Mouse (Mus musculus) gonadal fat pad, adult 2 months (tissue): ENCODE data around the gene Cenpx. TPM values are rescaled to one million over a fixed set of nuclear protein-coding genes. Genes with fewer than 3 reads are reported as not detected.

Experiments used
- DNase-seq: peaks from one replicate; pipeline ENCODE4 v3.0.0-alpha.2; 2012; ENCODE audit warnings: low read depth
- polyA plus RNA-seq: library from polyadenylated mRNA; depleted of rRNA; stranded (reverse); fragments of >200 nt; gene quantifications from 2 replicates; pipeline ENCODE4 v1.2.3, GENCODE M21; 2012

The Cenpx gene
- polyA plus RNA-seq, 1 experiment, result 100 TPM

- DNase-seq, result no peak
These were observed 10.0 kb upstream of the Cenpx start for GRCm38 (mm10) chr11:120723509-120723908.

- no peak for DNase-seq
These were observed 9.3 kb upstream of the Cenpx start for GRCm38 (mm10) chr11:120722761-120723382.

GRCm38 (mm10) chr11:120722067-120722630 lies 8.6 kb upstream of the Cenpx start:
- no peak for DNase-seq

GRCm38 (mm10) chr11:120721124-120722066 lies 7.9 kb upstream of the Cenpx start, which contains the start of gene Rac3:
Rac3 (plus strand) TSS chr11:120721470.
- no peak for DNase-seq

DNA sequence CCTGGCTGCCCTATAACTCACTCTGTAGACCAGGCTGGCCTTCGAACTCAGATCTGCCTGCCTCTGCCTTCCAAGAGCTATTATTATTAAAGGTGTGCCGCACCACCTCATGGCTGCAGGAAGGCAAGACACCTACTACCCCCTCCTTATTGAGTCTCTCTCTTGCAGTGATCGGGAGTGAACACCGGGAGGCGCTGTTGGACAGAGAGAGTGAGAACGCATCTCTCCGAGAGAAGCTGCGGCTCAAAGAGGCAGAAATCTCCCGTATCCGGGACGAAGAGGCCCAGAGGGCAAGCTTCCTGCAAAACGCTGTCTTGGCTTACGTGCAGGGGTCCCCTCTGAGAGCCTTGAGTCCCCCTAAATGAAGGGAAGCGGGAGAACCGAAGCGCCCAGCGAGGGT lies 6.9 kb upstream of the Cenpx start:
- no peak for DNase-seq

- DNase-seq, result no peak
These were observed 6.4 kb upstream of the Cenpx start for GRCm38 (mm10) chr11:120719841-120720376.

- no peak for DNase-seq
These were observed 5.7 kb upstream of the Cenpx start for GRCm38 (mm10) chr11:120719242-120719641.

- DNase-seq, result no peak
These were observed 1.6 kb upstream of the Cenpx start for GRCm38 (mm10) chr11:120715131-120715530.

DNA sequence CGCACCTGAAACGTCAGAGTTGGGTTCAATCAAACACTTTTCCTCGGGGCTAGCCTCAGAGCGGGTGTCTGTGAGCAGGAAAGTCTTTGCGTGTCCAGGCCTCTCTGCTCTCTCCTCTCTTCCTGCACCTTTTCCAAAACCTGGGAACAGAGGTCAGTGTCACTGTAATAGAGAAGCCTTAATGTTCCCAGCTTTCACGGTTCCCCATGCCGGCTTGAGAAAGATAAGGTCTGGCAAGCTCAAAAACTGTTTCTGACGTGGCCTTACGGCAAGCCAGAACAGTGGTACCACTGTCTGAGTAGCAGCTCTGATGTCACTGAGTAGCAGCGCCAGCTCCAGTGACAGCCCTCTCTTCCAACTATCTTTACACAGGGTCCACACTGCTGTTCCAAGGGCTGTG lies 1.0 kb upstream of the Cenpx start:
- no peak for DNase-seq

GRCm38 (mm10) chr11:120712771-120713568 lies 568 bp downstream of the Cenpx start:
- no peak for DNase-seq

- no peak for DNase-seq
These were observed 1.4 kb downstream of the Cenpx start for GRCm38 (mm10) chr11:120711980-120712604.

GRCm38 (mm10) chr11:120710672-120711071 lies 2.9 kb downstream of the Cenpx start:
- no peak for DNase-seq

- DNase-seq, result no peak
These were observed 4.0 kb downstream of the Cenpx start for GRCm38 (mm10) chr11:120709551-120709950.

DNA sequence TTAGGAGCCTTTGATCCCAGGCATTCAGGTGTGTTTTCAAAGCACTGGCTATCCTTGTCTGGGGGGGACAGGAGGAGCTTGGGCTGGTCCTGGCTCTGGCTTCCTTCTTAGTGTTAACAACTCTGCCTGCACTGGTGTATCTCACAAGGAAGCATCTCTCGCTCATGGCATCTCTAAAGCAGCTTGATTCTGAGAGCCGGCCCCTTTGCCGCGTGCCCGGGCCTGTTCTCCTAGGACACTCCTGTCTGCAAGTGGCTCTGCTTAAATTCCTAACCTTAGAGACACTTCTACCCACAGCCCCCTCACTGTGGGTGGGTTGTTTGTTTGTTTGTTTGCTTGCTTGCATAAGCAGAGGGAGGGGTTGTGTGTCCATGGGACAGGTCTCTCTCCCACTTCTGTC lies 5.6 kb downstream of the Cenpx start:
- DNase-seq, result no peak

DNA sequence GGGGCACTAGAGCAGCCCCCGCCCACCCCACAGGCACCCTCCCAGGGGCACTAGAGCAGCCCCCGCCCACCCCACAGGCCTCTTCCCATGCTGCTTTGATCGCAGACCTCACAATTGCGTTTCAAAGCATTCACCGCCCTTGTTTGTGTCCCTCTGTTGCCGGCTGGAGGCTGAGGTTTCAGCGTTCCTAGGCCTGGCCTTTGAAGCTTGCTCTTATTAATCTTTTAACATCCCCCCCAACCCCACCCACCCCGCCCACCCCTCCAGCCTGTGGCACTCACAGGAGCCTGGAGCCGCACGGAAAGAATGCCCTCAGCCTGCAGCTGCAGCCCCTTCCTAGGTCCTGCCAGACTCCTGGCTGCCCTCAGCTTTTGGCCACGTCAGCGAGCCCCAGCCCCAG lies 6.3 kb downstream of the Cenpx start:
- DNase-seq, result no peak

DNA sequence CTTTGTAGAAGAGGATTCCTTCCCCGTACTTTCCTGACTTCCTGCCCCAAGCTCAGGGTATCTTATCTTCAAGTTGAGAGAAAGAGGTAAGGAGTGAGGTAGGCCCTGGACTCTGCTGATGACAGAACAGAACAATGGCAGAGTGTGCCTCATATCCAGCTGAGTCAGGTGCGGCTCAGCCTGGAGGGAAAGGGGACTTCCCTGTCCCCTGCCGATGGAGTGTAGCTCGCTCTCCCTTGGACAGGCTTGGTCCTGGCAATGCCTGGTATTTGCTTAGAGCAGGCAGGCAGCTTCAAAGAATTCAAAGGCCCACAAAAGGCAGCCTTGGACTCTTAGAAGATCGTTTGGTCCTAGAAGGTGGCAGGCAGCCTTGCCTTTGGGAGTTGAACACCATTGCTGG lies 7.4 kb downstream of the Cenpx start:
- no peak for DNase-seq

GRCm38 (mm10) chr11:120704486-120705325 lies 8.8 kb downstream of the Cenpx start:
- no peak for DNase-seq

DNA sequence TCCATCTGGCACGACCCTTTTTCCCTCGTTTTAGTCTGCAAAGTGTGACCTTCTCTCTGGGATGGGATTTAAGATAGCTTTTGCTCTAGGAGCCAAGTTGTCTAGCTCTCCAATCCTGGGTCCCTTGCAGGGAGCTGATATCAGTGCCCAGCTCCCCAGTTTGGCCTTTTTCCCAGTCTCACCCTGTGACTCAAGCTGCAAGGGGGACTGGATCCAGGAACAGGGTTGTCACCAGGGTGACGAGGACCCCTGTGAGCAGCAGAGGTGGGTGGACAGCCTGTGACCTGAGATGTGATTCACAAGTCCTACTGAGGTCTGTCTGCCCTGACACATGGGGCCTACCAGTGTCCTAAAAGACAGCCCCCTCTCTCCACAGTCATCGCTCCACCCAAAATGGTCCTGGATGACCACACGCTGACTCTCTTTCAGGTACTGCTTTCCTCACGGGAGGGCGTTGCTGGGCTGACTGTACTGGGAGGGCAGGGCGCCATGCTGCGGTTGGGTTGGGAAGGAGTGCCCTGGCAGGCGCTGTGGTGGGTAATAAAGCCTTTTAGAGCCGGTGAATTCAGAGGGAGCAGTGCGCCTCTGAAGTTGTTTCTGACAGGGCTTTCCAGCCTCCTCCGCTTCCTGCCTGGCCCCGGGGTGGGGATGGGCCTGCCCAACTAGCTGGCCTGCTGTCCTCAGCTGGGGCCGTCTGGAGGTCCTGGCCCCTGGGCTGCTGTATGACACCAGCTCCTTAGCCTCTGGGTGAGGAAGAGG lies 9.7 kb downstream of the Cenpx start:
- no peak for DNase-seq

- DNase-seq, result no peak
These were observed 15.8 kb downstream of the Cenpx start for GRCm38 (mm10) chr11:120697741-120698140.
